Mouse (Mus musculus) cerebellum, adult (tissue): ENCODE measurements around the gene Spata13.

ENCODE experiments used
- ATAC-seq: cut with Nextera tagmentation; 2 replicates; pipeline ENCODE4 v1.9.2; 2017; ENCODE audit warnings: mild to moderate bottlenecking, moderate library complexity, mixed read lengths; ENCODE audit not compliant: insufficient number of reproducible peaks, low FRiP score, low TSS enrichment

Spata13 gene

DNA sequence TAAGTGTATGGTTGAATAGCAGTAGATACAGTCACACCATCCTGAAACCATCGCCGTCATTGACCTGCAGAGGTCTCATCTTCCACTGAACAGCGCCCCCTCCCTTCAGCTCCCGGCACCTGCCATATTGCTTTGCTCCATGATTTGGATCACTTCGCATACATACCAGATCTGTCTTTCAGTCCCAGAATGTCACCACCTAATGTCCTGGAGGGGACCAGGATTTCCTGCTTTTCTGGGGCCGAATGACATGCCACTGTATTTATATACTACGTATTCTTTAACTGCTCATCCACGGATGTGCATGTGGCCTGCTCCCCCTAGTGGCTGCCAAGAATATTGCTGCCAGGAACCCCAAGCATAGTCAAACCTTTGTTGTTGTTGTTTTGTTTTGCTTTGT, 137.3 kb downstream of the Spata13 start:
- peak; percentile 84 for ATAC-seq

DNA sequence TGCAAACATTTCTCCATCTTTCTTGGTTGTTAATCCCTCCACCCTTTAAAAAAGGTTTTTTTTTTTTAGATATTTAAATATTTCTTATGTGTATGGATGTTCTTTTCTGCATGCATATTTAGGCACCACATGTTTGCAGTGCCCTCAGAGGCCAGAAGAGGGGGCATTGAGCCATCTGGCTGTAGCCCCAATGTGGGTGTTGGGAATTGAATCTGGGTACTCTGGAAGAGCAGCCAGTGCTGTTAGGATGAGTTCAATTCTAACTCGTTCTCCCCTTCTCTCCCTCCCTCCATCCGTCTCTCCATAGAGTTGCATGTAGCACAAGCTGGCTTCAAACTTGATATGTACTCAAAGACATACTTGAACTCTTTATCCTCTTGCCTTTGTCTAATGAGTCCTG, 139.7 kb downstream of the Spata13 start:
- no peak for ATAC-seq

DNA sequence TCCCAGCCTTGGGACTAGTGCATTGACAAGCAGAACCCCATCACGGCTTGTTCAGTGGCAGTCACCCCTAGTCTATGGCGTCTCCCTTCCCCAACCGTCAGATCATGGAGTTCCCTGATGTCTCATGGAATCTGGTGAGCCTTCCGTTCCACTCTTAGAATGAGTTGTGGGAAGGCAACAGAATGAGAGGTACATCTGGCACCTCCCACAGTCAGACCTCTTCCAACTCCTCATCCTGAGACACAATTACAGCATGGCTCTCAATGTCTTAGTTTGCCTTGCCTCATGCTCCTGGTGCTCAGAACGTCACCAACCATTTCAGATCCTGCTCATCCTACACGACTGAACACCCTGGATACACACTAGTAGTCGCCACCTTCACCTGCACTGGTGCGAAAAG, 142.7 kb downstream of the Spata13 start:
- no peak for ATAC-seq

DNA sequence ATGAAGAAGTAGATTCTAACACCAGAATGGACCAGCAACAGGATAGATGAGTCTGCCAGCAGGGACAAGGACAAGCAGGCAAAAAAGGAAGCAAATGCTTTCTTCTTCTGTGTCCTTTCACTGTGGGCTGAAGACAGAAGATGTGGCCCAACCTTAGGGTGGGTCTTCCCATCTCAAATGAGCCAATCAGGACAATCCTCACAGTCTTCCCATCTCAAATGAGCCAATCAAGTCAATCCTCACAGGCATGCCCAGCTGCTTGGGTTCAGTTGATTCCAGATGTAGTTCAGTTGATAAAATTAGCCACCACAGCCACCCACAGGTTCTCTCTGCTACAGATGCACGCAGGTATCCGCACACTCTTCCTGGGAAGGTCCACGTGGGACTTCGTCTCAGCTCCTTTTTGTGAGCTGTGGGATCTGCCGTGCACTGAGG, 143.7 kb downstream of the Spata13 start:
- ATAC-seq, result no peak

DNA sequence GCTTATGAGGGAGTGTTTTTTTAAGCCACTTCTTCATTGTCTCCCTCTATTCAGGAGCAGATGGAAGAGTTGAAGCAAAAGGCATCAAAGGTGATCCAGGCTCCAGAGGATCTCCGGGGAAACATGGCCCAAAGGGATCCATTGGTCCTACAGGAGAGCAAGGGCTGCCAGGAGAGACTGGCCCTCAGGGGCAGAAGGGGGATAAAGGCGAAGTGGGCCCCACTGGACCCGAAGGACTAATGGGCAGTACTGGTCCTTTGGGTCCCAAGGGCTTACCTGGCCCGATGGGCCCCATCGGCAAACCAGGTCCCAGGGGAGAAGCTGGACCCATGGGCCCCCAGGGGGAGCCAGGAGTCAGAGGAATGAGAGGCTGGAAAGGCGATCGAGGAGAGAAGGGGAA, 145.4 kb downstream of the Spata13 start:
- no peak for ATAC-seq

DNA sequence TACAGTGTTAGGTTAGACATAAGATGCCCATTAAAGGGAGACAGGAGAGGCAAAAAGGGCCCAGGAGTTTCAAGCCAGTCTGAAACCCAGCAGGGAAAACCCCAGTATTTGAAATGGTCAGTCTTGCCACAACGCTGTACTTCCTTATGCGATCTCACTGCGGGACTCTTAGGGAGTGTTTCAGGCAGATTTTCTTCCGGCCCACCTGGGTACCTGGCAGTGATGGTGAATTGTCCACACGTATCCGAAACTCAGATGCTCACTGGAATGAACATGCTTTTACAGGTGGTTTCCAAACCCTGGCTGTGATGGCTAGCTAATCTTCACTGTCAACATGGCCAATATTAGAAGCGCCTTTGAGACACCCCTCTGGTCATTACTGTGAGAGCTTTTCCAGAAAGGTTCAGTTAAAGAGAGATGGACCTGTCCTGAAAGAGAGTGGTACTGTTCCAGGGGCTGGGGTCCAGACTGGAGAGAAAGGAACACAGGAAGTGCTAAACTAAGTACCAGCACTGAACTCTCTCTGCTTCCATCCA, 148.4 kb downstream of the Spata13 start:
- no peak for ATAC-seq

DNA sequence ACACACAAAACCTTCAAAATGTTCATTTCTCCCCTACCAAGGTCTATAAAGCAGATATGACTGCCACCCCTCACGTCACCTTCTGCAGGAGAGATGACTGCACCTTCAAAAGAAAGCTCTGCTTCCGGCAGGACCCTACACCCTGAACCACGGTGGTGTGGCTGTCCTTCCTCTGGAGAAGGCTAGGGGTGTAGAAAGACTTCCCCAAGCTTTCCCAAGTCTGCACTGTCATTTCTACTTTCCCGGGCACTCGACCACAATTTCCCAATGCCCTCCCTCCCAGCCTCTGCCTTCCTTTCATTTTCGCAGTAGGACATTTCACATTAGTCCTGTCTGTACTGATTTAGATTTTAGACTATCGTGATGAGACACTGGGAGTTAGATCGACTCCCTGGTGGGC, 149.4 kb downstream of the Spata13 start:
- no peak for ATAC-seq

DNA sequence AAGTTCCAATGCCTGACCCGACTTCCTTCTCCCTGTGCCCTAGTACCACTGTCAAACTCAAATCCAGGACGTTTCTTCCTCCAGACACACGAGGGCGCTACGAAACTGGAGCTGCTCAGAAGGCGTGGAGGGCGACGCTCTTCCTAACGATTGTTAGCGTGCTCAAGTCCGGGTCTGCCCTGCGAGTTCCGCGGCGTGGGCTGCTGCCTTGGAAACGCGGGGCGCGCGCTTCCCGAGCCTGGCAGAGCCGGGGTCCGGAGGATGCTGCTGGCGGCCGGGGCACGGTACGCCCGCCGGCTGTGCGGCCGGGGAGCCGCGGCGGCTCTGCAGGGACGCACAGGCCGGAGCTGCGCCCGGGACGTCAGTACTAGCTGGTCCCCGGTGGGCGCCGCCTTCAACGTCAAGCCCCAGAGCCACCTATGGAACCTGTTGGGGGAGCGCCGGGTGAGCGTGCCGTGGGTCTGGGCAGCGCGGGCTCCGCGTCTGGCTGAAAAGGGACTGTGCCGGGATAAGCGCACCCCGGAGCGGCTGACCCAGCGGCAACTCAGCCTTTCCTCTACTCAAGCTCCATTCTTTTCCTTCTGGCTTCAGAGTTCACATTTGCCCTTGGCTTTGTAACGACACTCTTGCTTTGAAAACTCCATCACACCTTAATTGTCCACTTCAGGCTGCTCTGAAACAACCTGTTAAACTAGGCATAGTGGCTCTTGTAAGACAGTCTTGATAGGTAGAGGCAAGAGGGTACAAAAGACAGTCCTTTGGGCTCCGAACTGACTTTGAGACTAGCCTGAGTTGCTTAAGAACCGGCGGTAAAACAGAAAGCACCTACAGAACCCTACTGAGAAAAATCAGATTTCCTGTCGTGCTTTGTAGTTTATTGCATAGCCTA, 150.9 kb downstream of the Spata13 start, which contains the start of gene Mipep:
Gene Mipep (plus strand): TSS at position 147 of the 889 bp plus-strand sequence.
- peak; percentile 92 for ATAC-seq

DNA sequence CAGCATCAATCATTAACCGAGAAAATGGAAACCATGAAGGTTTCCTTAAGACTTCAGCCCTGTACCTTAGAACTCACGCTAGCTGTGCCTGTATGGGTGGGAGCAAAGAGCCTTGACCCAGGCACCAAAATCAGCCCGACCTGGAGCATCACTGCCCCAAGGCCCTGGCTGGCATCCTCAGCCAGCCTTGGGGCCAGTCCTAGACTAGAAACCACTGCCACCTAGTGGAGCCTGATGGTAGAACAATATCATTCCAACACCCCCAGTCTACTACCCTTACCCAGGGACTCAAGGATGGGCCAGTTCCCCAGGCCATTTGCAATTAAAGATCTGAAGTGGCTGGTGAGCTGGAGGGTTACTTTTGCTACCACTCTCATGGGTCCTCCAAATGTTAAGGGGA, 156.3 kb downstream of the Spata13 start:
- peak; percentile 56 for ATAC-seq

DNA sequence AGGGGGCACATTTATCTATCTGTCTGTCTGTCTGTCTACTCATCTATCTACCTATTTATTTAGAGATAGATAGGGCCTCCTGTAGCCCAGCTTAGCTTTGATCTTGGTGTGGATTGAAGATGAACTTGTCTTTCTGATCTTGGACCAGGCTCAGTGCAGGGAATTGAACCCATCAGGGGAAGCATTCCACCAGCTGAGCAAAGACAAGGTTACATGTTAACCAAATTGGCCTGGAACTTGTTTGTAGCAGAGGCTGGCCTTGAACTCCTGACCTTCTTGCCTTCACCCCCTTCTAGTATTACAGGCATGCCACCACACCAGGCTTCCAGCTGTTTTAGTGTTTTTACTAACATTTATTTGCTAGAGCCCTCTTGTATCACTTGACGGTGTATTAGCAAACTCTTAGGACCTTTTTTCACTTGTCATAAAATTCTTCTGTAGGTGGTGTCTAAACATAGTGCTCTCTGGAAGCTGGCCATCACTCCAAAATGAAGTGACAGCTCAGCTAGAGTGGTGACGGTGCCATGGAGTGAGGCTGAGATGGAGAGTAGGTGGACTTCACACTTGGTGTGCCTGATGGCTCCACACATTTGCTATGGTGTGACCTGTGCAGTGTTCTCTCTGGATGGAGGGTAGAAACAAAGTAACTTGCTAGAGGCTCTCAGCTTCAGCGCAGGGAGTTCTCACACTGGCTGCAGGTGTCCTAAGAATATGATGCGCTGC, 163.0 kb downstream of the Spata13 start:
- ATAC-seq, result no peak

DNA sequence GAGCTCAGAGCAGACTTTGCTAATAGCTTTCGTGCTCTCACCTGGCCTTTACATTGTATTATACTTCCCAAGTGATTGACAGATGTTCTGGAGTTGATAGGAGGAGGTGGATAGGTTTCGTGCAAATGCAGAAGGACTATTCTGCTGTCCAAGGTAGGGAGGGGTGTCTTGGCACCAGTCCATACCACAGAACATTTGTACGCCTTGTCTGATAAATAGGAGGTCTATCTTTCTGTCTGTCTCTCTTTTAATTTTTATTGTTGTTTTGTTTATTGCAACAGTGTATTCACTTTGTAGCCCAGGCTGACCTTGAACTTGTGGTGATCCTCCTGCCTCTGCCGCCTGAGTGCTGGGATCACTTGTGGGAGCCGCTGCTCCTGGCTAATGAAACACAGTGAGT, 163.8 kb downstream of the Spata13 start:
- no peak for ATAC-seq

DNA sequence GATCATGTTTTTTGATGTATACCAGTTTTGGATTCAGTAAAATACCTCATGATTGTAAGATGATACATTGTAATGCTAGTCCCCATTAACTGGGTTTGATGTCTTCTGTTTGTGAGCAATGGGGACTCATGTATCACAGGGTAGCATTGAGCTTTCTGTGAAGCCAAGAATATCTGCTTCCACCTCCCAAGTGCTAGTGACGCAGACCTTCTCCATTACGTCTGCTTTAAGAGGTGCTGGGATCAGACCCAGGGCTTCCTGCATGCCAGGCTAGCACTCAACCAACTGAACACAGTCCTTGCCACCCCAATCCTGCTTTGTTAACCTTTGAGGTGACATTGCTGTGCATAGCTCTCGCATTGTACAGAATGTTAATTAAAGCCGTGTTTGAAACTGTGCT, 164.9 kb downstream of the Spata13 start:
- no peak for ATAC-seq

DNA sequence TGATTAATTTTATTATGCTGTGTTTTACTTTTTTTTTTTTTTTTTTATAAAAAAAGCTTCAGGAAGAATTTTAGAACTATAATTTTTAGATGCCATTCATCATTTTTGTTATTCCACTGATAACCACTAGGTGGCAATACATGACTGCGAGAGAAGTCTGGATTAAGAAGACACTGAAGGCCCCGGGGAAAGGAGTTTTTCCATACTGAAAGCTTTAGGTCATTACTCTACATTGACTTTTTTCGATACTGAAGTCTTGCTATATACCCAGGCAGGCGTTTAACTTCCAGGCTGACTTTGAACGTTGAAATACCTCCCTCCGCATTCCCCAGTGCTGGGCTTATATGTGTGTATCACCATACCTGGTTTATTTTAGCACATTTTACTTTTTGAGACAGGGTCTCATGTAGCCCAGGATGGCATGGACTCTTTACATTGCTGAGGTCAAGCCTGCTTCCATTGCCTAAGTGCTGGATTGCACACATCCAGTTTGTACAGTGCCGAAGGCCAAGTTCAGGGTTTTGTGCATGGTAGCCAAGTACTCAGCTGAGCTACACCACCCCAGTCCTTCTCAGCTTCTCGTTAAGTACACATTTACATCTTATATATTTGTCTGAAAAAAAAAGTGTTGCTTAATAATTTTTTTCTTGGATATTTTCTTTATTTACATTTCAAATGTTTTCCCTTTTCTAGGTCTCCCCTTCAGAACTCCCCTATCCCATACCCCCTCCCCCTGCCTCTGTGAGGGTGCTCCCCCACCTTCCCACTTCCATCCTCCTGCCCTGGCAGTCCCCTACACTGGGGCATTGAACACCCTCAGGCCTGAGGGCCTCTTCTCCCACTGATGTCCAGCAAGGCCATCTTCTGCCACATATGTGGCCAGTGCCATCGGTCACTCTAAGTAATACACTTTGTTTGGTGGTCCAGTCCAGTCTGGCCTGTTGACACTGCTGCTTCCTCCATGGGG, 166.2 kb downstream of the Spata13 start:
- 0 out of 2 replicates have a peak, but pooled peaks have one; percentile 26 for ATAC-seq

DNA sequence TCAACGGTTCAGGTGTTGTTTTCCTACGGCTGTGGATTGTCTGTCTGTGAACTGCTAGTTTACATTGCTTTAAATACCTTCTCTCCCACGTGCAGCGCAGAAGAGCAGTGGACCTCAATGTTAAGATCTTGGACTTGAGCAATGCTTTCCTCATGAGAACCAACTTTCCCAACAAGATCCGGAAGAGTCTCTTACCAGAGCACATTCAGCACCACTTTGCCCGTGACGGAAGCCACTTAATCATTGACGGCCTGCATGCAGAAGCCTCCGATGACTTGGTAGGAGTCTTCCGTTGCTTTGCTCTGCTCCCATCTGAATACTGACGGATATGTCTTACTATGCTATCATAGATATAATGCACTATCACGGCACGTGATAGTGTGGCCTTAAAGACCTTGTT, 168.2 kb downstream of the Spata13 start:
- no peak for ATAC-seq

DNA sequence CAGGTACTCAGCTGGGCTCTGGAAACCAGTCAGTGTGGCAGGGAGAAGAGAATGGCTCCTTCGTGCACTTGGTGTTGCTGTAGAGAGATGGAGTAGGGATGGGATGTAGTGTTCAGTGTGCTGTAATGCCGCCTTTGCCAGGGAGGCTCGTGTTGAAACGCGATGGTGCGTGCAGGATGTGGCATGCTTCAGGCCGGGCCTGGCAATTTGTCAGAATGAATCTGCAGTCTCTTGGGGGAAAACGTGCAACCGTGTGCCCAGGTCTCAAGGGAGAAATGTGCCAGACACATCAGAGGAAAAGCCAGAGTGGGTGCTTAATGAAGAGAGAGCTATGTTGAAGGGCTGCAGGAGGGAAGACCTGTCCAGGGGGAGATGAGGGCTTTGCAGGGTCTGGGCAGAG, 171.2 kb downstream of the Spata13 start:
- no peak for ATAC-seq

DNA sequence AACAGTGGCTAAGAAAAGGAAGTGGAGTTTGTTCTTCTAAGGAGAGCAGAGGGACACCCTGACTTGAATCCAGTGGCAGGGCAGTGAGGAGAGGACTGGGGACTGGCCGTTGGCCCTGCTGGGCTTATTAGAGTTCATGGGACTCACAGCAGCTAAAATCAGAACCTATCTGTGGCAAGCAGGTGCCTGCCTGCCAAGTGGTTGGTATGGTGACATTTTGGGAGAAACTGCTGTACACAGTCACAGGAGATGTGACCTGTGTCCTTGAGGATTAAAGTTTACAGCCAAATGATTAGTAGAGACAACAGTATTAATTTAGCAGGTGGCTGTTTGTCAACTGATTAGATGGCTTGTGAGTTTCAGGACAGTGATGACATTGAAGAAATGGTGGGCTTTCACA, 172.1 kb downstream of the Spata13 start:
- no peak for ATAC-seq

DNA sequence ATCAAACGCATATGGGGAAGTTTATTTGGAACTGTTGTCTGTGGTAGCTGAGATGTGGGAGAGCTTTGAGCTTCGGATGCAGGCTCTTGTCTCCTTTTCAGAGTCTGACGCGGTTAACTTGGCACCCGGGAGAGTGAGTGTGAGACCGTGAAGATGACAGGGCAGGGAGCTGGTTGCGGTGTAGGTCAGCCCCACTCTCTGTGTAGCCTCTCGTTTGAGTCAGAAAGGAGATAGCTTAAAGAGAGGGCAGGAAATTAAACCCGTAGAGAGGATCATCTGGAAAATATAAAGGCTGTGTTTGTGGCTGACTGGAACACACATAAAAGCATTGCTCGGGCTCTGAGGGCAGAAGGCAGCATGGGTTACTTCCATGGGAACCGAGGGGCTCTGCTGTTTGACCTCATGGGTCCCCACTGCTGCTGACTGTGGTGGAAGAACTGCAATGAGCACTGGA, 173.1 kb downstream of the Spata13 start:
- no peak for ATAC-seq

DNA sequence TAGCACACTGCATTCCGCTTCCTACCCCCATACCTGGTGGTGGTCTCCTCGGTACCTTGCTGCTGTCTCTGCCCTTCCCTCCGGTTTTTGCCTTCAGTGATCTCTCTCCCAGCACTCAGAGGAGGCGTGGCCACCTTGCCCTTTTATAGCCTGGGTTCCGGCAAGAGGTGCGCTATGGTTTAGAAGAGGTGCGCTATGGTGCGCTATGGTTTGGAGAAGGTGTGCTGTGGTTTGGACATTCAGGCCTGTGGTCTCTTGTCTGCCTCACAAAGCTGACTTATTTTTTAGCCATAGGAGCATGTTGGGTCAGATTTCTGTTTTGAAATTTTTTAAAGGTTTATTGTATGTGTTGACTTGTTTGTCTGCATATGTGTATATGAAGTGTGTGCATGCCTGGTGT, 176.1 kb downstream of the Spata13 start:
- no peak for ATAC-seq

DNA sequence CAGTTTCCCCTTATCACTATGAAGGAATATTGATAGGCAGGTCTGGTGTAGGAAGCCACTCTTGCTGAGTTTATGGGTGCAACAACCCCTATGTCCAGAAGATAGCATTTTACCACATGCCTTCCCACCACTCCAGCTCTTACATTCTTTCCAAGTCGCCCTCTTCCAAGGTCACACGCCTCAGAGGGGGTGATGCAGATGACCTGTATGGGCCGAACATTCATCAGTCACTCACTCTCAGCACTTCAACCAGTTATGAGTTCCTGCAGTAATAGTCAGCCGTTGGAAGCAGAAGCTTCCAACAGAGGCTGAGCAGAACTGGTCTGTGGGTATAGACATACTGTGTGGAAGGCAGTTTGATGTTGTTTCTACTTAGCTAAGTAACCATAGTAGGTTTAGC, 177.7 kb downstream of the Spata13 start:
- ATAC-seq, result no peak
